Mouse (Mus musculus) heart, embryonic 13.5 days (tissue): ENCODE results near the gene Cpox. TPM values are rescaled to one million over a fixed set of nuclear protein-coding genes. Genes with fewer than 3 reads are reported as not detected.

ENCODE experiments used
- ATAC-seq: fragments of 200-750 bp; cut with Nextera tagmentation; 2 replicates; pipeline ENCODE4 v1.8.0; 2017; ENCODE audit warnings: moderate TSS enrichment; ENCODE audit not compliant: insufficient number of reproducible peaks, low FRiP score, low TSS enrichment; ENCODE audit errors: extremely low read depth
- H3K27ac ChIP-seq: fragments of 300-500 bp; sonication (generic); replicated peaks from 2 replicates; pipeline ENCODE4 v1.5.1; 2015; ENCODE audit warnings: moderate library complexity, mild to moderate bottlenecking, inconsistent platforms
- H3K27me3 ChIP-seq: fragments of 300-500 bp; sonication (generic); replicated peaks from 2 replicates; pipeline ENCODE4 v1.6.1; 2015; ENCODE audit warnings: mild to moderate bottlenecking, inconsistent platforms
- H3K36me3 ChIP-seq: fragments of 300-500 bp; sonication (generic); 2 replicates; pipeline ENCODE4 v1.6.1; 2015; ENCODE audit warnings: mild to moderate bottlenecking, inconsistent platforms
- H3K4me1 ChIP-seq: fragments of 300-500 bp; sonication (generic); 2 replicates; pipeline ENCODE4 v1.6.1; 2015; ENCODE audit warnings: inconsistent platforms
- H3K4me2 ChIP-seq: fragments of 300-500 bp; sonication (generic); 2 replicates; pipeline ENCODE4 v1.6.1; 2015; ENCODE audit warnings: inconsistent platforms, mild to moderate bottlenecking, moderate library complexity
- H3K4me3 ChIP-seq: fragments of 300-500 bp; sonication (generic); 2 replicates; pipeline ENCODE4 v1.5.1; 2015; ENCODE audit warnings: moderate library complexity, mild to moderate bottlenecking, inconsistent platforms
- H3K9ac ChIP-seq: fragments of 300-500 bp; sonication (generic); 2 replicates; pipeline ENCODE4 v1.6.1; 2015; ENCODE audit warnings: inconsistent platforms, mild to moderate bottlenecking, moderate library complexity
- H3K9me3 ChIP-seq: fragments of 300-500 bp; sonication (generic); 2 replicates; pipeline ENCODE4 v1.6.1; 2016; ENCODE audit warnings: inconsistent platforms
- WGBS: fragments of 180-500 bp; shearing (Covaris S2); methylation state at CpG from one replicate; pipeline ENCODE4 v1.1.7; 2015; ENCODE audit warnings: mixed read lengths; 5-methylcytosine and 5-hydroxymethylcytosine counted together
- polyA plus RNA-seq: library from polyadenylated mRNA; unstranded; fragments of >200 nt; fragmentation: Nextera tagmentation; extraction: Ambion mirVana; gene quantifications from 2 replicates; pipeline ENCODE4 v1.2.1, GENCODE M21; 2015

Cpox gene
- polyA plus RNA-seq, 1 experiment from 2014 or later = 26.9 TPM

GRCm38 (mm10) chr16:58682870-58683269 lies 12.8 kb downstream of the Cpox start:
- peaks cover 15% of the 10 kb centered on the region for H3K4me1 ChIP-seq
- peaks cover 23% of the 10 kb centered on the region for H3K36me3 ChIP-seq
- no peak overlapping the region for H3K27ac ChIP-seq
- no peak overlapping the region for H3K4me3 ChIP-seq
- 70% methylated on average over 7 of the region's 7 CpGs for WGBS
- H3K4me2 ChIP-seq = no peak overlapping the region
- H3K9ac ChIP-seq = no peak overlapping the region
- no peak for ATAC-seq
- H3K27me3 ChIP-seq = no peaks in the 10 kb centered on the region
- H3K9me3 ChIP-seq = no peaks in the 10 kb centered on the region

- H3K4me2 ChIP-seq = no peak overlapping the region
- no peak overlapping the region for H3K4me3 ChIP-seq
- peaks cover 10% of the 10 kb centered on the region for H3K4me1 ChIP-seq
- H3K36me3 ChIP-seq = peaks cover 14% of the 10 kb centered on the region
- H3K27ac ChIP-seq = no peak overlapping the region
- WGBS = 84% methylated on average over 4 of the region's 4 CpGs
- H3K9me3 ChIP-seq = no peaks in the 10 kb centered on the region
- no peaks in the 10 kb centered on the region for H3K27me3 ChIP-seq
- ATAC-seq = no peak
- H3K9ac ChIP-seq = no peak overlapping the region
These were observed 13.8 kb downstream of the Cpox start for GRCm38 (mm10) chr16:58683911-58684310.

GRCm38 (mm10) chr16:58684537-58684936 lies 14.4 kb downstream of the Cpox start:
- no peak overlapping the region for H3K27ac ChIP-seq
- no peak for ATAC-seq
- H3K9ac ChIP-seq = no peak overlapping the region
- H3K9me3 ChIP-seq = no peaks in the 10 kb centered on the region
- no peak overlapping the region for H3K4me2 ChIP-seq
- no peak overlapping the region for H3K4me3 ChIP-seq
- no peaks in the 10 kb centered on the region for H3K27me3 ChIP-seq
- H3K4me1 ChIP-seq = peaks cover 8% of the 10 kb centered on the region; the same call in 1 of the 2 replicates
- peaks cover 14% of the 10 kb centered on the region for H3K36me3 ChIP-seq

DNA sequence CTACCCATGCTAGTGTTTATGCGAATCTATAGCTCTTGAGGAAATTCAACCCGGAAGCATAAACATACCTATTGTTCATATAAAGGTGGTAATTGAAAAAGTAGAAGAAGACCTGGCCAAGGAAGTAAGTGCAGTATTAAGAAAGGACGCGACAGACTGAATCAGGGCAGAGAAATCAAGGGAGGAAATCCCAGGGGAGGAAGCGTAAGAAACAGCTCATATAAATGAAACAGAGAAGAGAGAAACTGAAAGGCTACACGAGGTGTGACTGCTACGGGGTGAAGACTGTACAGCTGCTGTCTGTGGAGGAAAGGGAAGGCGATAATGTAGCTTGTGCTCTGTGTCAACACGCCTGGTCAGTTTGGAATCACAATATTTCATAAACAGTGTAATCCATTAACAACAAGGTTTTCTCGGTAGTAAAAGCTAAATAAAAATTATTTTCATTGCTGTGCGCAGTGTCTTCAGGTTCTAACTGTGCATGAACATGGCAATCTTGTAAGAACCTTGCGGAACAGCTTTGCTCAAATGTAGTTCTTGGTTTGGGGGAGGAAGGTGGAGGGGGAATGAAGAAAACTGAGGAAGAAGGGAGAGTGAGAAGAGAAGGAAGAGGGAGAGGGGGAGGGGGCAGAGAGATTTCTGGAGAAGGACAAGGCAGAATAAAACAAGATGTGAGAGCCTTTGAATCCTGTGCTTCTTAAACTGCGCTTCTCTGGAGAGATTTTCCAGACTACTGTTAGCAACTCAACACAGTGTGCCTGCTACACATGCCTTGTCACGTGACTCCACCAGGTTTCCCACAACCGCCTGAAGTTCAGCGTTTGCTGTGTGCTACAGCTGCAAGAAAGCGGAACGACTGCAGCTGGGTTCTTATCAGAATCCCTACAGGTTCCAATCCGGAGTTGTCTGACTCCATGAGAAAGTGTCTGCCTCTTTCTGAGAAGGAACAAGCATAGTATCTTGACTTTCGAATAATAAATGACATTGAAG lies 15.8 kb downstream of the Cpox start:
- H3K27me3 ChIP-seq = no peaks in the 10 kb centered on the region
- peaks cover 8% of the 10 kb centered on the region; the same call in 1 of the 2 replicates for H3K4me1 ChIP-seq
- no peak overlapping the region; the same call in none of the 2 replicates for H3K9ac ChIP-seq
- peak overlapping the region; percentile 56 for H3K4me2 ChIP-seq
- no peaks in the 10 kb centered on the region for H3K9me3 ChIP-seq
- no peak for ATAC-seq
- H3K36me3 ChIP-seq = peaks cover 9% of the 10 kb centered on the region
- WGBS = 48% methylated on average over 20 of the region's 20 CpGs
- H3K4me3 ChIP-seq = peak overlapping the region; percentile 23; the same call in 1 of the 2 replicates
- H3K27ac ChIP-seq = peak overlapping the region; percentile 20; the same call in 1 of the 2 replicates

DNA sequence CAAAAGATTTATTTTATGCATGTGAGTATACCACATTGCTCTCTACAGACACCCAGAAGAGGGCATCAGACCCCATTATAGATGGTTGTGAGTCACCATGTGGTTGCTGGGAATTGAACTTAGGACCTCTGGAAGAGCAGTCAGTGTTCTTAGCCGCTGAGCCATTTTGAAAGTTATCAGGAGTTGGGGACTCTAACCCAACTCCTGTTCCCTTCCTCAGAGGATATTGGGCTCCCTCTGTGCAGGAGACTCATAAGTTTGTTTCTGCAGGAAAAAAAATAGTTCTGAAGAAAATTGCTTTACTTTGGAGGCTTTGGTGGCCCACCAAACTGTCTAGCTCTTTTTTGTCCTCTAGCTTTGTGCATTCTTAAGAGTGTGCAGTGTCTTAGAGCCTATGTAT lies 18.4 kb downstream of the Cpox start:
- ATAC-seq = no peak
- no peaks in the 10 kb centered on the region for H3K9me3 ChIP-seq

DNA sequence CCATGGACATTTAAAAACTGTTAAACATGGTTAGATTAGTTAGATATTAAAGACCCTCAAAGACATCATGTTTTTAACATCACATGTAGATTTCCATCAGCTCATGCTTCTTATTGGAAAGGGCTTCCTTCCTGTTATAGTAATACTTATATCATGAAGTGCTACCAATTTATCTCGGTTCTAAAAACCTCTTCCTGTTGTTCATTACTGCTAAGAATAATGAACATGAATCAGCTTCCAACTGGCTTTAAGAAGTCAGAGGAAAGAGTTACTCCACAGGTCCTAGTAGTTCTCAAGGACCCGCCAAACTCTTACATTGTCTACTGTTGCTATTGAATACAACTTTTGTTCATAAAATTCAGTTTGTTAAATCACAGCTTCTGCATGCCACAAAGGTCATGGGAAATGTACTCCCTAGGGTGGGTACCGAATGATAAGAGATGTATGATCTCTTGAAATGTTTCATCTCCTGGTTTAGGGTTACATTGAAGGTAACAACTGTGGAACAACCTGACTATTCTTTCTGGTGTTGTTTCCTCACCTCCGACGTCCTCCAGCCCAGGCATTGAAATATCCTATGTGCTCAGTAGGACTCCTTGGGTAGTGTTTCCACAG lies 19.6 kb downstream of the Cpox start:
- Histone ChIP-seq H3K27ac (no peak overlapping the region), H3K4me3 (no peak overlapping the region), H3K9ac (no peak overlapping the region), H3K9me3 (no peaks in the 10 kb centered on the region), H3K27me3 (no peaks in the 10 kb centered on the region), H3K4me2 (no peak overlapping the region), H3K36me3 (no peaks in the 10 kb centered on the region), H3K4me1 (peaks cover 8% of the 10 kb centered on the region; the same call in 1 of the 2 replicates)
- no peak for ATAC-seq
- 69% methylated on average over 5 of the region's 5 CpGs for WGBS

More for the DNA sequence above, 18.4 kb downstream of the Cpox start:
- Histone ChIP-seq H3K9ac (no peak overlapping the region), H3K4me1 (peaks cover 8% of the 10 kb centered on the region; the same call in 1 of the 2 replicates), H3K4me2 (no peak overlapping the region), H3K4me3 (no peak overlapping the region), H3K36me3 (no peaks in the 10 kb centered on the region), H3K27ac (no peak overlapping the region), H3K27me3 (no peaks in the 10 kb centered on the region)
- 92% methylated on average over 1 of the region's 1 CpGs for WGBS

GRCm38 (mm10) chr16:58690322-58690732 lies 20.2 kb downstream of the Cpox start:
- Histone ChIP-seq H3K9ac (no peak overlapping the region), H3K4me1 (peaks cover 7% of the 10 kb centered on the region; the same call in 1 of the 2 replicates), H3K9me3 (no peaks in the 10 kb centered on the region), H3K36me3 (no peaks in the 10 kb centered on the region), H3K27ac (no peak overlapping the region), H3K4me2 (no peak overlapping the region), H3K27me3 (no peaks in the 10 kb centered on the region), H3K4me3 (no peak overlapping the region)
- 78% methylated on average over 5 of the region's 5 CpGs for WGBS
- no peak for ATAC-seq

GRCm38 (mm10) chr16:58694091-58694490 lies 24.0 kb downstream of the Cpox start:
- Histone ChIP-seq H3K4me1 (no peaks in the 10 kb centered on the region), H3K27ac (no peak overlapping the region), H3K27me3 (no peaks in the 10 kb centered on the region), H3K36me3 (no peaks in the 10 kb centered on the region), H3K9me3 (no peaks in the 10 kb centered on the region), H3K9ac (no peak overlapping the region), H3K4me2 (no peak overlapping the region), H3K4me3 (no peak overlapping the region)
- WGBS = 86% methylated on average over 5 of the region's 5 CpGs
- ATAC-seq = no peak

- H3K27me3 ChIP-seq = no peaks in the 10 kb centered on the region
- no peak for ATAC-seq
- no peaks in the 10 kb centered on the region for H3K36me3 ChIP-seq
- no peak overlapping the region for H3K4me2 ChIP-seq
- WGBS = 79% methylated on average over 3 of the region's 3 CpGs
- H3K4me1 ChIP-seq = peaks cover 4% of the 10 kb centered on the region; the same call in 1 of the 2 replicates
- no peak overlapping the region for H3K4me3 ChIP-seq
- H3K9ac ChIP-seq = no peak overlapping the region
- no peak overlapping the region for H3K27ac ChIP-seq
- H3K9me3 ChIP-seq = no peaks in the 10 kb centered on the region
These were observed 26.7 kb downstream of the Cpox start for GRCm38 (mm10) chr16:58696796-58697195.

DNA sequence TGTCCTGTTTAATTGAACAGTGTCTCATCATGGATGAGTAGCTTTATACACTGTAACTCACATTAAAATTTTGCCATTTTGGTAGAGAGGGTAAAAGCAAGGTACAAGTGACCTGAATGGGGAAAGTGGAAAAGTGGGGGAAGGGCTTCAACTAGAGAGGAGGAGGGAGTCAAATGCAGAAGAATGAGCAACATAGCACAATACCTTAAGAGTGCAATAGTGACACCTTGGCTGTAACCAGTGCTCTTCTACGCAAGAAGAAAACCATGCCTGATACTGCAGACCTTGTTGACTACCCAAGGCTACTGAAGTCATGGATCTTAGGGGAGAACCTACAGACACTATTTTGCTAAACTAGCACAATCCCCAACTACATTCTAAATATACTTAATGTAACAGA lies 27.2 kb downstream of the Cpox start:
- Histone ChIP-seq H3K36me3 (no peaks in the 10 kb centered on the region), H3K27me3 (no peaks in the 10 kb centered on the region), H3K9ac (no peak overlapping the region), H3K4me3 (no peak overlapping the region), H3K4me2 (no peak overlapping the region), H3K9me3 (no peaks in the 10 kb centered on the region), H3K4me1 (peaks cover 6% of the 10 kb centered on the region; the same call in 1 of the 2 replicates), H3K27ac (no peak overlapping the region)
- ATAC-seq = no peak
- 88% methylated on average over 1 of the region's 1 CpGs for WGBS

GRCm38 (mm10) chr16:58700174-58700573 lies 30.1 kb downstream of the Cpox start:
- no peak overlapping the region for H3K9ac ChIP-seq
- WGBS = 75% methylated on average over 6 of the region's 6 CpGs
- H3K36me3 ChIP-seq = no peaks in the 10 kb centered on the region
- ATAC-seq = no peak
- H3K4me3 ChIP-seq = no peak overlapping the region
- H3K27ac ChIP-seq = no peak overlapping the region
- H3K4me2 ChIP-seq = no peak overlapping the region
- no peaks in the 10 kb centered on the region for H3K9me3 ChIP-seq
- no peaks in the 10 kb centered on the region for H3K27me3 ChIP-seq
- H3K4me1 ChIP-seq = peaks cover 25% of the 10 kb centered on the region
